Mouse (Mus musculus): Measurements from ENCODE around the gene Fam92a.
"Not testable (repeated sequence)": the region's sequence is repeated elsewhere in the genome, so short reads cannot be mapped to it uniquely, and the experiment has no call there.

Fam92a gene

GRCm38 (mm10) chr4:12171318-12172091 is at the start of gene Fam92a:
Gene Fam92a (minus strand): TSS chr4:12172015.
- DNase-seq (ENCODE audit: low read depth, low spot score) = peak; percentile 26

- DNase-seq (ENCODE audit: low read depth, low spot score) = peak; percentile 6
Observed at GRCm38 (mm10) chr4:12178992-12179391, 7.2 kb upstream of the Fam92a start.

DNA sequence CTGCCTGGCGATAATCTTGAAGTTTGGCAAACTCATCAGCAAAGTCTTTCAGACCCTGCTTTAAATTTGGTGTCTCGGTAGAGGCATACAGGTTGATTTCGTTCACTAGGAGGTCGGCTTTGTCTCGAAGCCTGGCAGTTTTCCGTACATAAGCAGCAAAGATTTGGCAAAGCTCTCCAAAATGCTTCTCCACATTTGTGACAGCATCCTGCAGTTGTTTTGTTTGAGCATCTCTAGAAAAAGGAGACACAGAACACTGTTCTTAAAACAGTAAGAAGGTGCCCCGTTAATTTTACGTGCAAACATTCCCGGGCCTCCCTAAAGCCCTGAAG is 863 bp downstream of the Fam92a start:
- DNase-seq (ENCODE audit: low read depth, low spot score) = peak; percentile 18

DNA sequence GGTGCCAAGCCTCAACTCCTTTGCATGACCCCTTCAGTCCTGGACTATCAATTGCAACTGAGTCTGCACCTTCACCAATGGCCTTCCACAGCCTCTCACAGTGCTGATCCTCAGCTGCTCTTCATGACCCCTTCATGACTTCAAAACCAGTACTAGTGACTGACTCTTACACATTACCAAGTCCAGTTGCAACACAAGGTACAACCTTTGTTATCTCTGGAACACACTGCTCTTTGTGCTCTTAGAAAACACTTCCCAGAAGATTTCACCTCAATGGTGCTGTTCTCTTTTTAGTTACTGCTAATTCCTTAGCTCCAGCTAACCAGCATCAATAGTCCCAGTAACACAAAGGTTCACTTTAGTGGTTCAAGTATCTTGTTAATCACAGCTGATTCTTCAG is 24.2 kb downstream of the Fam92a start:
- DNase-seq (ENCODE audit: low read depth, low spot score) = no peak

GRCm38 (mm10) chr4:12141516-12141915 is 30.3 kb downstream of the Fam92a start:
- DNase-seq (ENCODE audit: low read depth, low spot score) = not testable (repeated sequence)

GRCm38 (mm10) chr4:12140592-12141062 is 31.2 kb downstream of the Fam92a start:
- peak; percentile 6 for DNase-seq (ENCODE audit: low read depth, low spot score)

GRCm38 (mm10) chr4:12140141-12140567 is 31.7 kb downstream of the Fam92a start, which contains the start of gene Rbm12b1:
Gene Rbm12b1 (plus strand): TSS chr4:12140264.
- peak; percentile 89 for DNase-seq (ENCODE audit: low read depth, low spot score)
